Mouse (Mus musculus) forebrain, embryonic 11.5 days (tissue): ENCODE results near the gene Pdcd1lg2. TPM values are rescaled to one million over a fixed set of nuclear protein-coding genes. Genes with fewer than 3 reads are reported as not detected.

ENCODE experiments used
- ATAC-seq: fragments of 200-750 bp; cut with Nextera tagmentation; replicated peaks from 2 replicates; pipeline ENCODE4 v1.8.0; 2017; ENCODE audit warnings: moderate TSS enrichment; ENCODE audit not compliant: low FRiP score
- DNase-seq: peaks from one replicate; pipeline ENCODE4 v3.0.0-alpha.2; 2017; ENCODE audit warnings: low spot score
- H3K27ac ChIP-seq: fragments of 300-500 bp; sonication (generic); 2 replicates; pipeline ENCODE4 v1.5.1; 2014; ENCODE audit warnings: low read depth, low read length
- H3K27me3 ChIP-seq: fragments of 300-500 bp; sonication (generic); 2 replicates; pipeline ENCODE4 v1.6.1; 2014; ENCODE audit warnings: mild to moderate bottlenecking, low read length, mixed read lengths; ENCODE audit not compliant: control insufficient read depth, insufficient read depth
- H3K36me3 ChIP-seq: fragments of 300-500 bp; sonication (generic); 2 replicates; pipeline ENCODE4 v1.6.1; 2014; ENCODE audit warnings: mild to moderate bottlenecking, low read length, moderate library complexity, mixed read lengths; ENCODE audit not compliant: control insufficient read depth, insufficient read depth
- H3K4me1 ChIP-seq: fragments of 300-500 bp; sonication (generic); replicated peaks from 2 replicates; pipeline ENCODE4 v1.6.1; 2014; ENCODE audit warnings: low read length, mixed read lengths; ENCODE audit not compliant: control insufficient read depth, insufficient read depth
- H3K4me2 ChIP-seq: fragments of 300-500 bp; sonication (generic); 2 replicates; pipeline ENCODE4 v1.6.1; 2014; ENCODE audit warnings: low read depth, mild to moderate bottlenecking, low read length, moderate library complexity, mixed read lengths; ENCODE audit not compliant: severe bottlenecking
- H3K4me3 ChIP-seq: fragments of 300-500 bp; sonication (generic); 2 replicates; pipeline ENCODE4 v1.5.1; 2014; ENCODE audit warnings: low read depth, low read length
- H3K9ac ChIP-seq: fragments of 300-500 bp; sonication (generic); 2 replicates; pipeline ENCODE4 v1.6.1; 2014; ENCODE audit warnings: low read length
- H3K9me3 ChIP-seq: fragments of 300-500 bp; sonication (generic); 2 replicates; pipeline ENCODE4 v1.6.1; 2016; ENCODE audit warnings: low read length, mixed read lengths; ENCODE audit not compliant: control insufficient read depth
- WGBS: fragments of 180-500 bp; shearing (Covaris S2); extraction: QIAGEN DNeasy Blood & Tissue Kit; methylation state at CpG from one replicate; pipeline ENCODE4 v1.1.7; 2014; 5-methylcytosine and 5-hydroxymethylcytosine counted together
- polyA plus RNA-seq: library from polyadenylated mRNA; unstranded; fragments of >200 nt; fragmentation: Nextera tagmentation; extraction: Ambion mirVana; gene quantifications from 2 replicates; pipeline ENCODE4 v1.2.1, GENCODE M21; 2014

Gene Pdcd1lg2
- polyA plus RNA-seq, 1 experiment from 2014 or later = not detected

DNA sequence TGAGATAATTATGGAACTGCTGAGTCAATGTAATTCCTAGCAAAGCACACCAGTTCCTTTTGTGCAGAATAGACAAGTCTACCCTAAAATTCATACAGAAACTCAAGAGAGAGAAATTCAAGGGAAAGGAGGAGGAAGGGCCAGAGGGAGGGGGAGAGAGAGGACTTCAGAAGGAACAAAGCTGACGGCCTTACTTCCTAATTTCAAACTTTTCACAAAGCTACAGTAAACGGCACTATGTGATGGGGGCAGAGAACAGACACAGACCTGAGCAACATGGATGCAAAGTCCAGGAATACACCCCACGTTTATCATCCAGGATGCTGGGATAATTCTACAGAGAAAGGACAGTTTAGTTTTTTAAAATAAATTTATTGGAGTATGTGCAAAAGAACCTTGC lies 8.8 kb downstream of the Pdcd1lg2 start:
- ATAC-seq (no peak), DNase-seq (no peak)
- Histone ChIP-seq H3K9ac (no peak overlapping the region), H3K4me2 (no peak overlapping the region), H3K4me3 (no peak overlapping the region), H3K27ac (no peak overlapping the region), H3K4me1 (no peaks in the 10 kb centered on the region), H3K27me3 (no peaks in the 10 kb centered on the region), H3K36me3 (no peaks in the 10 kb centered on the region), H3K9me3 (no peaks in the 10 kb centered on the region)
- WGBS = 79% methylated on average over 3 of the region's 3 CpGs

DNA sequence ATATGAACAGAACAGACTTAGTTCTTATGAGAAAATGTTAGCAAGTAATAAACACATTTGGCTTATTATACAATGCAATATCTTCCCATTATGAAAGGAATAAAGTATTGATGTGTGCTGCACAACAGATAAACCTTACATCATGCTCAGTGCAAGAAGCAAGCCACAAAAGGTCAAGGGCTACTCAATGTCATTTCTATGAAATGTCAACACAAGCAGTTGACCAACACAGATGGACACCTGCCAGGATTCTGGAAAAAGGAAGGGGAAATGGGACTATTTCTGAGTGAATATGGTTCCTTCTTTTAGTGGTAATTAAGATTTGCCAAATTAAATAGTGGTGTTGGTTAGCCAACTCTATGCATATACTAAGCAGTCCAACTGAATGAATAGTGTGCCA lies 9.2 kb downstream of the Pdcd1lg2 start:
- no peak overlapping the region for H3K9ac ChIP-seq
- ATAC-seq (no peak), DNase-seq (no peak)

DNA sequence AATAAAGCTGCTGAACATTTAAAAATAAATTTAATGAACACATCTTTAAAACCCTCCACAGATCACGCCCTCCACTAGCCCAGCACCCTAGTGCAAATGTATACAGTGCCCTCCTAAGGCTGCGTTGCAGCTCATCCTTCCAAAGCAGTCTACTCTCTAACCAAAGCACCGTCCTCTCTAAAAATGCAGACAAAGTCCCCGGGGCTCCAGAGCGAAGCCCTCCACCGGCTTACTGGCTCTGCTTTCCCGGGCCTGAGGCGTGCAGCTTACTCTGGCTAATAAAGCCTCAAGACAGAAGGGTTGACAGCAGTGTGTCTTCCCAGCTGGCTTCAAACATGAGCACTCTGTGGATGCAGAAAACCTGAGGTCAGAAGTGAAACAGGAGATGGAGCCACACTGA lies 9.7 kb downstream of the Pdcd1lg2 start:
- 84% methylated on average over 8 of the region's 8 CpGs for WGBS
- Histone ChIP-seq H3K27me3 (no peaks in the 10 kb centered on the region), H3K4me1 (no peaks in the 10 kb centered on the region), H3K9me3 (no peaks in the 10 kb centered on the region), H3K4me3 (no peak overlapping the region), H3K27ac (no peak overlapping the region), H3K9ac (no peak overlapping the region), H3K4me2 (no peak overlapping the region), H3K36me3 (no peaks in the 10 kb centered on the region)
- no peak for ATAC-seq
- peak; percentile 51 for DNase-seq

More for the DNA sequence above, 9.2 kb downstream of the Pdcd1lg2 start:
- H3K4me3 ChIP-seq = no peak overlapping the region
- H3K27me3 ChIP-seq = no peaks in the 10 kb centered on the region
- no peak overlapping the region for H3K4me2 ChIP-seq
- no peaks in the 10 kb centered on the region for H3K36me3 ChIP-seq
- no peaks in the 10 kb centered on the region for H3K4me1 ChIP-seq
- no peak overlapping the region for H3K27ac ChIP-seq
- H3K9me3 ChIP-seq = no peaks in the 10 kb centered on the region

DNA sequence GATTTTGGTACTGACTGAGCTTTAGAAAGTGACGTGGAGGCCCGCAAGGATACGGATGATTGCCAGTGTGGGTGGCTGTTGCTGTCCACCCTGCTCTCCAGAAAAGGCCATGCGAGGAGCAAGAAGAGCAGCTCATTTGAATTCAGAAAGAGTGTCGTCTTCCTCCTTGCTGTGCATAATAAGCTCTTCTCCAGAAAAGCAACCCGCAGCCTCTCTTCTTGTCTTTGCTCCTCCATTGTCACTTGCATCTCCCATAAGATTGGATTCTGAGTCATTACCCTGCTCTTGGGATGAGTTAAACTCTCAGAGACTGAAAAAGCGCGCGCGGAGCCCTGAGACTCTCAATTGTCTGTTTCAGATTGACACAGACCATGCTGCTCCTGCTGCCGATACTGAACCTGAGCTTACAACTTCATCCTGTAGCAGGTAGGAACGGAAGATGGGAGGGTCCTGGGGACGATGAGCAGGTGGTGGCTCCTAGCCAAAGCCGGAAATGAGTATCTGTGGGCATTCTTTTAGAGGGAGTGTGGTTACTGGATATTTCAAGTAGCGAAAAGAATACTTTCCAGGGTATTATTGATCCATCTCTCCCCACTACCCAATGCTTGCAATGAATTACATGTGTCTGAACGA lies 11.4 kb downstream of the Pdcd1lg2 start:
- no peaks in the 10 kb centered on the region for H3K4me1 ChIP-seq
- no peaks in the 10 kb centered on the region for H3K9me3 ChIP-seq
- H3K9ac ChIP-seq = no peak overlapping the region
- ATAC-seq (no peak), DNase-seq (no peak)
- H3K27me3 ChIP-seq = no peaks in the 10 kb centered on the region
- no peak overlapping the region for H3K4me2 ChIP-seq
- no peak overlapping the region for H3K27ac ChIP-seq
- WGBS = 88% methylated on average over 16 of the region's 16 CpGs
- H3K36me3 ChIP-seq = no peaks in the 10 kb centered on the region
- no peak overlapping the region for H3K4me3 ChIP-seq

DNA sequence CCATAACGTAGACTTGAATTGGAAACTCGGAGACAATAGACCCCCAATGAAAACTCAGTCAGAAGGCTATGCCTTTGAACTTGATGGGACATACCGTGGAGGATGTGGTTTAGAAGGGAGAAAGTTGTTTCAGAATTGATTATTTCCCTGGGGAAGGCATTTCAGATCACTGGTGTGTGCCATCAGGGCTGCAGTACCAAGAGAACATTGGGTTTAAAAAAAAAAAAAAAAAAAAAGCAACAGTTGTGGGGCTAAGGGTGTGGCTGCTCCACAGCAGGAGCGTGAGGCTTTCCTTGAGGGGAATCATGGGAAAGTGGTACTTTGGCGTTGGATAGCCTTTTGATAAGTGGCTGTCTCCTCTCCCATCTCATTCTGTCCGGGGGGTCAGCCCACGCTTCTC lies 12.1 kb downstream of the Pdcd1lg2 start:
- no peaks in the 10 kb centered on the region for H3K4me1 ChIP-seq
- whole genome bisulfite sequencing = 83% methylated on average over 7 of the region's 7 CpGs
- no peaks in the 10 kb centered on the region for H3K36me3 ChIP-seq
- DNase-seq (no peak), ATAC-seq (no peak)
- H3K27ac ChIP-seq = no peak overlapping the region
- no peak overlapping the region for H3K4me3 ChIP-seq
- no peaks in the 10 kb centered on the region for H3K27me3 ChIP-seq
- H3K9ac ChIP-seq = no peak overlapping the region
- no peak overlapping the region for H3K4me2 ChIP-seq
- H3K9me3 ChIP-seq = no peaks in the 10 kb centered on the region

DNA sequence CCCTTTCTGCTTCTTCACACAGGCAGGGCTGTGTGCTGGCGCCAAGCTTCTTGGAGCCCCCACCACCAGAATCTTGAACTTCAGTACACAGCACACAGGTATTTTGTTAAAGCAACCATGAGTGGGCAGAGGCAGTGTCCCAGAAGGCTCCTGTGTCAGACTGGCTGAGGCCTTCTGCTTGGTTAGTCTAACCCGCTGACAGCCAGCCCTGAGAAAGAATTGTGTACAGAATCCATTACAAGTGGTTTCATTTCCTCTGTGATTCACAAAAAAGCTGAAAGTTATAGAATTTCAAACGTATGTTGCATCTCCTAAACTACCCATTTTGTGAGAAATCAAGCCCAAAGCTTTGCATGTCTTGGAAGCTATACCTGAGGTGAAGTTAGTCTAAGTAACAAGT lies 19.8 kb downstream of the Pdcd1lg2 start:
- Histone ChIP-seq H3K9ac (no peak overlapping the region), H3K9me3 (no peaks in the 10 kb centered on the region), H3K4me2 (no peak overlapping the region), H3K4me3 (no peak overlapping the region), H3K4me1 (no peaks in the 10 kb centered on the region), H3K27me3 (no peaks in the 10 kb centered on the region), H3K27ac (no peak overlapping the region), H3K36me3 (no peaks in the 10 kb centered on the region)
- DNase-seq = no peak
- no peak for ATAC-seq
- WGBS = 85% methylated on average over 3 of the region's 3 CpGs

DNA sequence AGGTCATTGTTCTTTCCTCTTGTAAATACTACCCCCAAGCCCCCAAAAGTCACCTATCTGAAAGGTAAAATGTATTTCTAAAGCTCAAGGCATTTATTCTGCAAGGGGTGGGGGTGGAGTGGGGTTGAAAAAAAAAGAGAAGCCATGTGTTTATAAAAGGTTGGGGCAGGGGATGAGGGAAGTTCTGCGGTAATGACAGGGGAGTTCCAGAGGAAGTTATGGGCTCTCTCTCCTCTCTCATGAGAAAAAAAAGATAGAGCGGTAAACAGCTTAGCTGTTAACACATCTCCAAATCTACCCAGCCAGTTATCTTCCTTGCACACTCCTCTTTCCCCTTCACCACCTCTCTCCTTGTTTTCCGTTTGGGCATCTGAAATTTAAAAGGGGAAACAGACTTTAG lies 20.2 kb downstream of the Pdcd1lg2 start:
- no peaks in the 10 kb centered on the region for H3K36me3 ChIP-seq
- H3K4me3 ChIP-seq = no peak overlapping the region
- no peak overlapping the region for H3K27ac ChIP-seq
- no peaks in the 10 kb centered on the region for H3K9me3 ChIP-seq
- no peaks in the 10 kb centered on the region for H3K27me3 ChIP-seq
- no peak overlapping the region for H3K9ac ChIP-seq
- no peak overlapping the region for H3K4me2 ChIP-seq
- 84% methylated on average over 3 of the region's 3 CpGs for WGBS
- DNase-seq (no peak), ATAC-seq (no peak)
- H3K4me1 ChIP-seq = no peaks in the 10 kb centered on the region

DNA sequence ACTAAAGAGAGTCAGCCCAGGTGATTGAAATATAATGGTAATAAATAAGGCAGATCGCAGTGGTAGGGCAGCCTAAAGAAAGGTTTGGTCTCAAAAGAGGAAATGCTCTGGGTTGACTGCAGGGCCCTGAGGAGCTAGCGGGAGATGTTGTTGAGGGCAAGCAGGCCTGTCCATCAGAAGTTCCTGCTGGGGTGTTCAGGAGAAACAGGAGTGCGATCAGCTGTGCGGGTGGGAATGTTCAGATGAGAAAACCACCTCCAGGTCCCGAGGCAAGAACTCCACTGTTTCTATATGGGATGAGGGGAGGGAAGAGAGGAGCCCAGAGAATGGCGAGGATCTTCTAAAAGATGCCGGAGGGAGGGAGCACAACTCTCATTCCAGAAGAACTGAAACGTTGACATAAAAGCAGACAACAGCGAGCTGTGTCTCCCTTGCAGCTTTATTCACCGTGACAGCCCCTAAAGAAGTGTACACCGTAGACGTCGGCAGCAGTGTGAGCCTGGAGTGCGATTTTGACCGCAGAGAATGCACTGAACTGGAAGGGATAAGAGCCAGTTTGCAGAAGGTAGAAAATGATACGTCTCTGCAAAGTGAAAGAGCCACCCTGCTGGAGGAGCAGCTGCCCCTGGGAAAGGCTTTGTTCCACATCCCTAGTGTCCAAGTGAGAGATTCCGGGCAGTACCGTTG lies 26.2 kb downstream of the Pdcd1lg2 start:
- no peak overlapping the region for H3K4me2 ChIP-seq
- H3K36me3 ChIP-seq = no peaks in the 10 kb centered on the region
- H3K9ac ChIP-seq = no peak overlapping the region
- H3K4me1 ChIP-seq = no peaks in the 10 kb centered on the region
- no peak for DNase-seq
- no peak for ATAC-seq
- 85% methylated on average over 18 of the region's 18 CpGs for WGBS
- no peaks in the 10 kb centered on the region for H3K27me3 ChIP-seq
- no peaks in the 10 kb centered on the region for H3K9me3 ChIP-seq
- no peak overlapping the region for H3K27ac ChIP-seq
- no peak overlapping the region for H3K4me3 ChIP-seq

DNA sequence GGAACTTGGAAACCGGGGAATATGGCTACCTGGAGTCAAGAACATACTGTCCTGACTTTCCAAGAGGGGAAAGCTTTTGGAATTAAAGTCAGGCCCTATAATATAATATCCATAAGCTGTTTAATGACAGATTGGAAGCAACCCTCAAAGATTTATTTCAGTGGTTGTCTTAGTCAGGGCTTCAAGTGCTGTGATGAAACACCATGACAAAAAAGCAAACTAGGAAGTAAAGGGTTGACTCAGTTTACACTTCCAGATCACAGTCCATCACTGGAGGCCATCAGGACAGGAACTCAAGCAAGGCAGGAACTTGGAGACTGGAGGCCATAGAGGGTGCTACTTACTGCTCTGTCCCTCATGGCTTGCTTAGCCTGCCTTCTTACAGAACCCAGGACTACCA lies 27.1 kb downstream of the Pdcd1lg2 start:
- DNase-seq (no peak), ATAC-seq (no peak)
- H3K27ac ChIP-seq = no peak overlapping the region
- no peak overlapping the region for H3K4me3 ChIP-seq
- H3K9me3 ChIP-seq = no peaks in the 10 kb centered on the region
- no peaks in the 10 kb centered on the region for H3K36me3 ChIP-seq
- H3K27me3 ChIP-seq = no peaks in the 10 kb centered on the region
- 84% methylated on average over 1 of the region's 1 CpGs for WGBS
- H3K4me1 ChIP-seq = no peaks in the 10 kb centered on the region
- H3K4me2 ChIP-seq = no peak overlapping the region
- no peak overlapping the region for H3K9ac ChIP-seq
